Mouse (Mus musculus): ENCODE results near the gene Hs3st5.
A peak's percentile ranks its signal among the peaks of the same experiment; 100 is the strongest.
"Not testable (repeated sequence)": the region's sequence is repeated elsewhere in the genome, so short reads cannot be mapped to it uniquely, and the experiment has no call there.

The Hs3st5 gene

GRCm38 (mm10) chr10:36506727-36507555 is at the start of gene Hs3st5:
Gene Hs3st5 (plus strand): TSS chr10:36506814.
- DNase-seq: peak; percentile 23

- no peak for DNase-seq
These were observed 38.0 kb upstream of the Hs3st5 start for GRCm38 (mm10) chr10:36468664-36469063.

GRCm38 (mm10) chr10:36471135-36471534 is 35.5 kb upstream of the Hs3st5 start:
- DNase-seq: no peak

- no peak for DNase-seq
These were observed 31.8 kb upstream of the Hs3st5 start for GRCm38 (mm10) chr10:36474834-36475233.

GRCm38 (mm10) chr10:36477543-36477942 is 29.1 kb upstream of the Hs3st5 start:
- no peak for DNase-seq

- no peak for DNase-seq
These were observed 23.3 kb upstream of the Hs3st5 start for GRCm38 (mm10) chr10:36483362-36483761.

- no peak for DNase-seq
These were observed 22.6 kb upstream of the Hs3st5 start for GRCm38 (mm10) chr10:36484011-36484410.

GRCm38 (mm10) chr10:36484728-36485300 is 21.8 kb upstream of the Hs3st5 start:
- no peak for DNase-seq

GRCm38 (mm10) chr10:36493566-36493965 is 13.0 kb upstream of the Hs3st5 start:
- no peak for DNase-seq

GRCm38 (mm10) chr10:36499713-36500112 is 6.9 kb upstream of the Hs3st5 start:
- no peak for DNase-seq

GRCm38 (mm10) chr10:36506033-36506726 is 434 bp upstream of the Hs3st5 start:
- DNase-seq: no peak

- DNase-seq: no peak
These were observed 899 bp downstream of the Hs3st5 start for GRCm38 (mm10) chr10:36507556-36507870.

GRCm38 (mm10) chr10:36507991-36508546 is 1.5 kb downstream of the Hs3st5 start:
- DNase-seq: no peak

GRCm38 (mm10) chr10:36509477-36509876 is 2.9 kb downstream of the Hs3st5 start:
- DNase-seq: no peak

- no peak for DNase-seq
These were observed 17.3 kb downstream of the Hs3st5 start for GRCm38 (mm10) chr10:36523881-36524280.

- DNase-seq: no peak
These were observed 27.2 kb downstream of the Hs3st5 start for GRCm38 (mm10) chr10:36533633-36534335.

GRCm38 (mm10) chr10:36546622-36547021 is 40.0 kb downstream of the Hs3st5 start:
- no peak for DNase-seq

GRCm38 (mm10) chr10:36547713-36548112 is 41.1 kb downstream of the Hs3st5 start:
- not testable (repeated sequence) for DNase-seq

- DNase-seq: no peak
These were observed 47.4 kb downstream of the Hs3st5 start for GRCm38 (mm10) chr10:36554057-36554456.

- DNase-seq: no peak
These were observed 48.6 kb downstream of the Hs3st5 start for GRCm38 (mm10) chr10:36554941-36555888.

- no peak for DNase-seq
These were observed 49.5 kb downstream of the Hs3st5 start for GRCm38 (mm10) chr10:36556128-36556527.

- DNase-seq: no peak
These were observed 51.1 kb downstream of the Hs3st5 start for GRCm38 (mm10) chr10:36557673-36558072.

All from thymus, postnatal 4 days (tissue).